Mouse (Mus musculus) spleen, adult 2 months (tissue): ENCODE data around the gene Tnn. TPM values are rescaled to one million over a fixed set of nuclear protein-coding genes. Genes with fewer than 3 reads are reported as not detected.

ENCODE experiments used
- DNase-seq, 2 experiments: peaks; one replicate each; pipeline versions ENCODE4 v3.0.0 to v3.0.0-alpha.2; 2012 to 2021; ENCODE audit warnings: low spot score in 2 of 2, low read depth in 1 of 2
- H3K27ac ChIP-seq: fragments of 200-500 bp; 2 replicates; pipeline ENCODE4 v1.5.1; 2012; ENCODE audit warnings: low read length, inconsistent platforms; ENCODE audit not compliant: insufficient read depth
- H3K27me3 ChIP-seq: fragments of 200-500 bp; 2 replicates; pipeline ENCODE4 v1.6.1; 2012; ENCODE audit warnings: mild to moderate bottlenecking, moderate library complexity, low read length, inconsistent platforms; ENCODE audit not compliant: control insufficient read depth, insufficient read depth
- H3K36me3 ChIP-seq: fragments of 200-500 bp; 2 replicates; pipeline ENCODE4 v1.6.1; 2012; ENCODE audit warnings: mild to moderate bottlenecking, low read length, inconsistent platforms; ENCODE audit not compliant: control insufficient read depth, insufficient read depth
- H3K4me1 ChIP-seq: fragments of 200-500 bp; 2 replicates; pipeline ENCODE4 v1.6.1; 2011; ENCODE audit warnings: inconsistent platforms; ENCODE audit not compliant: control insufficient read depth, insufficient read depth, insufficient read length
- H3K4me3 ChIP-seq: fragments of 200-500 bp; 2 replicates; pipeline ENCODE4 v1.5.1; 2011; ENCODE audit warnings: mild to moderate bottlenecking, inconsistent platforms; ENCODE audit not compliant: insufficient read depth, insufficient read length; ENCODE audit errors: extremely low read depth
- CTCF ChIP-seq: fragments of 200-500 bp; IDR thresholded peaks from 2 replicates; pipeline ENCODE4 v1.5.1; 2011; ENCODE audit warnings: mild to moderate bottlenecking, inconsistent platforms; ENCODE audit not compliant: insufficient read depth, insufficient read length, insufficient replicate concordance; ENCODE audit errors: extremely low read depth
- POLR2A ChIP-seq: fragments of 200-500 bp; IDR thresholded peaks from 2 replicates; pipeline ENCODE4 v1.6.1; 2011; ENCODE audit warnings: low read depth, low read length, inconsistent platforms
- WGBS: fragments of 180-500 bp; shearing (Covaris S2); methylation state at CpG from one replicate; pipeline ENCODE4 v1.1.7; 2018; 5-methylcytosine and 5-hydroxymethylcytosine counted together
- polyA plus RNA-seq: library from polyadenylated mRNA; depleted of rRNA; stranded (reverse); fragments of >200 nt; gene quantifications from 2 replicates; pipeline ENCODE4 v1.2.3, GENCODE M21; 2012

Tnn gene
- polyA plus RNA-seq, 1 experiment: 1.6 TPM

- Histone ChIP-seq H3K27me3 (no peaks in the 10 kb centered on the region), H3K4me1 (no peaks in the 10 kb centered on the region), H3K36me3 (no peaks in the 10 kb centered on the region), H3K4me3 (no peak overlapping the region), H3K27ac (no peak overlapping the region)
- no peak for DNase-seq
- 53% methylated on average over 4 of the region's 4 CpGs for WGBS
- TF ChIP-seq POLR2A: no peak
- TF ChIP-seq CTCF: no peak
Observed at GRCm38 (mm10) chr1:160133464-160134079, 19.8 kb downstream of the Tnn start.

GRCm38 (mm10) chr1:160123957-160124356 is 29.4 kb downstream of the Tnn start:
- no peak overlapping the region for H3K4me3 ChIP-seq
- no peak for DNase-seq

DNA sequence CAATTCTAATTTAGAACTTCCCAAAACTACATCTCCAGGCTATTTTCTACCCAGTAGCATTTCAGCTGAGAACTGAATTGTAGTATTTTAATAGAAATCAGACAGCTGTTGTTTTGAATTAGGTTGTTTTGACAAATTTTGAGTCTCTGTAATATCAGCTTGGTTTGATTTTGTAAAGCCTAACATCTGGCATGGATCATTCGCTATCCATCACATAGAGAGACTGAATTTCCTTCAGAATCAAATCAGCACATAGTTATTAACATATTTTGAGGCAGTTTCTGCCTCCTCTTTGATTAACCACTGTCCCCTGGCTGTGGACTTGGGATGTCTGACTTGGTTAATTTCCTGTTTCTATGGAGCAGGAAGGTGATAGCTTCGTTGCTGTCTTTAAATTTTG is 44.8 kb downstream of the Tnn start:
- no peaks in the 10 kb centered on the region for H3K4me1 ChIP-seq

More at GRCm38 (mm10) chr1:160123957-160124356, 29.4 kb downstream of the Tnn start:
- Histone ChIP-seq H3K27me3 (no peaks in the 10 kb centered on the region), H3K4me1 (no peaks in the 10 kb centered on the region), H3K27ac (no peak overlapping the region), H3K36me3 (no peaks in the 10 kb centered on the region)
- 90% methylated on average over 2 of the region's 2 CpGs for WGBS
- no peak for TF ChIP-seq CTCF
- no peak for TF ChIP-seq POLR2A

GRCm38 (mm10) chr1:160105426-160105825 is 48.0 kb downstream of the Tnn start:
- WGBS: 92% methylated on average over 5 of the region's 5 CpGs
- Histone ChIP-seq H3K27me3 (no peaks in the 10 kb centered on the region), H3K36me3 (no peaks in the 10 kb centered on the region), H3K4me3 (no peak overlapping the region), H3K4me1 (no peaks in the 10 kb centered on the region), H3K27ac (no peak overlapping the region)
- DNase-seq: no peak
- TF ChIP-seq POLR2A (no peak), CTCF (no peak)

More for the DNA sequence above, 44.8 kb downstream of the Tnn start:
- Histone ChIP-seq H3K4me3 (no peak overlapping the region), H3K27me3 (no peaks in the 10 kb centered on the region), H3K27ac (no peak overlapping the region), H3K36me3 (no peaks in the 10 kb centered on the region)
- no peak for TF ChIP-seq POLR2A
- TF ChIP-seq CTCF: no peak
- WGBS: 78% methylated on average over 2 of the region's 2 CpGs
- no peak for DNase-seq

GRCm38 (mm10) chr1:160100996-160101395 is 52.4 kb downstream of the Tnn start:
- no peak for DNase-seq
- Histone ChIP-seq H3K4me1 (no peaks in the 10 kb centered on the region), H3K4me3 (no peak overlapping the region), H3K27ac (0 out of 2 replicates have a peak overlapping the region, but pooled peaks have one; percentile 47), H3K27me3 (no peaks in the 10 kb centered on the region), H3K36me3 (no peaks in the 10 kb centered on the region)
- no peak for TF ChIP-seq CTCF
- 82% methylated on average over 5 of the region's 5 CpGs for WGBS

GRCm38 (mm10) chr1:160099659-160100302 is 53.6 kb downstream of the Tnn start:
- Histone ChIP-seq H3K36me3 (no peaks in the 10 kb centered on the region), H3K27ac (no peak overlapping the region), H3K4me3 (no peak overlapping the region), H3K27me3 (no peaks in the 10 kb centered on the region), H3K4me1 (no peaks in the 10 kb centered on the region)
- no peak for TF ChIP-seq POLR2A
- WGBS: 84% methylated on average over 5 of the region's 5 CpGs
- no peak for DNase-seq

DNA sequence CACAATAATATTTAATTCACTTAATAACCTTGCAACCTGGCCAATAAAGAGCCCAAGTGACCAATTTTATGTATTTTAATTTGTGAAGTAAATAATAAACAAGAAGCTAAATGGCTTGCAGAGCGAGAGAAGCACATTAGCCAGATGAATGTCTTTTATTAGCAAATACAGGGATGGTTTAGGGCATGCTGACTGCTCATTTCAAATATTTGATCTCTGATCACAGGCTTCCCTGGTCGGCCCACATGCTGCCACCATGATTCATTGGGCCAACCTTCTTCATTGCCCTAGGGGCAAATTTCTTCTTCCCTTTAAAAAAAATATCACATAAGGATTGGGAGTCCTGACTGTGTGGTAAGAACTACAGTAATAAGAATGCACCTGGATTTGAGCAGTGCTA is 66.7 kb downstream of the Tnn start:
- no peak for DNase-seq
- H3K4me1 ChIP-seq: no peaks in the 10 kb centered on the region
- TF ChIP-seq POLR2A: no peak
- no peak for TF ChIP-seq CTCF
- H3K27ac ChIP-seq: no peak overlapping the region
- H3K27me3 ChIP-seq: no peaks in the 10 kb centered on the region
- H3K4me3 ChIP-seq: no peak overlapping the region
- whole genome bisulfite sequencing: 78% methylated on average over 2 of the region's 2 CpGs
- H3K36me3 ChIP-seq: no peaks in the 10 kb centered on the region
